Mouse (Mus musculus) monocyte, adult 59 days (primary cell): ENCODE results near the gene Nphp3. TPM values are rescaled to one million over a fixed set of nuclear protein-coding genes. Genes with fewer than 3 reads are reported as not detected.

Source experiments
- total RNA-seq, 2 experiments: library from RNA; stranded (reverse); gene quantifications; one replicate each; pipeline ENCODE4 v1.2.4; 2023

Gene Nphp3
- total RNA-seq = 1 to 10 TPM; 5.8 to 6.1 TPM

GRCm38 (mm10) chr9:104001921-104002859 is at the start of gene Nphp3:
Nphp3 (plus strand) TSS chr9:104002544.

GRCm38 (mm10) chr9:104040362-104040761 is 38.0 kb downstream of the Nphp3 start, which contains the start of gene Gm28305:
Gm28305 (plus strand) TSS chr9:104040662.

GRCm38 (mm10) chr9:104062430-104063243 is 60.3 kb downstream of the Nphp3 start, which contains the start of gene Uba5:
Uba5 (minus strand) TSS chr9:104063134.

GRCm38 (mm10) chr9:104063244-104063961 is 61.1 kb downstream of the Nphp3 start, which contains the start of gene Acad11:
Acad11 (plus strand) TSS chr9:104063377.

Other genes starting within 250 kb of the Nphp3 start
- gene Tmem108, start 240.7 kb upstream of the Nphp3 start, total RNA-seq = not detected
- gene Gm28305, start 38.1 kb downstream of the Nphp3 start, total RNA-seq = not detected
- gene Uba5, start 60.6 kb downstream of the Nphp3 start, total RNA-seq = 10 to 100 TPM; 27.1 to 29.7 TPM
- gene Acad11, start 60.8 kb downstream of the Nphp3 start, total RNA-seq = 10 to 100 TPM; 10.7 to 12.7 TPM
- gene Ackr4, start 124.4 kb downstream of the Nphp3 start, total RNA-seq = not detected